Mouse (Mus musculus): ENCODE results near the gene Heatr5b. TPM values are rescaled to one million over a fixed set of nuclear protein-coding genes. Genes with fewer than 3 reads are reported as not detected.

Heatr5b gene
- total and polyA plus RNA-seq, 2 experiments, result 8.3 to 8.9 TPM

- H3K27ac ChIP-seq (replicated peaks; ENCODE audit: insufficient read depth, low read depth, low read length), result no peak overlapping the region
- DNase-seq (ENCODE audit: extremely low read depth, low read depth, low spot score), result no peak
- WGBS, result 95% methylated on average over 1 of the region's 1 CpGs
- peaks cover 22% of the 10 kb centered on the region for H3K36me3 ChIP-seq (ENCODE audit: control insufficient read depth, insufficient read depth, low read length)
- no peaks in the 10 kb centered on the region for H3K79me2 ChIP-seq (ENCODE audit: control insufficient read depth, insufficient read depth, low read length)
- TF ChIP-seq CTCF (IDR thresholded peaks at IDR 0.05; ENCODE audit: low read depth, low read length) (no peak), POLR2A (IDR thresholded peaks at IDR 0.05; ENCODE audit: extremely low read depth, insufficient read depth, low read length) (no peak)
- H3K4me3 ChIP-seq (ENCODE audit: insufficient read depth, low read depth, low read length), result no peak overlapping the region
- no peak overlapping the region for H3K9ac ChIP-seq (ENCODE audit: low read depth, low read length)
- H3K4me1 ChIP-seq (ENCODE audit: control insufficient read depth, insufficient read depth, low read length), result no peaks in the 10 kb centered on the region
- H3K27me3 ChIP-seq (ENCODE audit: control insufficient read depth, insufficient read depth, low read length), result no peaks in the 10 kb centered on the region
Observed at GRCm38 (mm10) chr17:78778765-78779164, 56.4 kb downstream of the Heatr5b start.

- no peak overlapping the region for H3K27ac ChIP-seq (replicated peaks; ENCODE audit: insufficient read depth, low read depth, low read length)
- H3K4me3 ChIP-seq (ENCODE audit: insufficient read depth, low read depth, low read length), result no peak overlapping the region
- no peaks in the 10 kb centered on the region for H3K79me2 ChIP-seq (ENCODE audit: control insufficient read depth, insufficient read depth, low read length)
- no peak for DNase-seq (ENCODE audit: extremely low read depth, low read depth, low spot score)
- TF ChIP-seq CTCF (IDR thresholded peaks at IDR 0.05; ENCODE audit: low read depth, low read length), result no peak
- no peak for TF ChIP-seq POLR2A (IDR thresholded peaks at IDR 0.05; ENCODE audit: extremely low read depth, insufficient read depth, low read length)
- no peaks in the 10 kb centered on the region for H3K27me3 ChIP-seq (ENCODE audit: control insufficient read depth, insufficient read depth, low read length)
- peaks cover 39% of the 10 kb centered on the region for H3K36me3 ChIP-seq (ENCODE audit: control insufficient read depth, insufficient read depth, low read length)
- no peak overlapping the region for H3K9ac ChIP-seq (ENCODE audit: low read depth, low read length)
- H3K4me1 ChIP-seq (ENCODE audit: control insufficient read depth, insufficient read depth, low read length), result no peaks in the 10 kb centered on the region; the same call in 1 of the 2 replicates
- 88% methylated on average over 2 of the region's 2 CpGs for WGBS
Observed at GRCm38 (mm10) chr17:78772317-78772716, 62.8 kb downstream of the Heatr5b start.

GRCm38 (mm10) chr17:78770932-78771331 lies 64.2 kb downstream of the Heatr5b start:
- H3K79me2 ChIP-seq (ENCODE audit: control insufficient read depth, insufficient read depth, low read length), result no peaks in the 10 kb centered on the region
- WGBS, result 65% methylated on average over 7 of the region's 7 CpGs

GRCm38 (mm10) chr17:78769341-78769740 lies 65.8 kb downstream of the Heatr5b start:
- Histone ChIP-seq H3K4me3 (ENCODE audit: insufficient read depth, low read depth, low read length) (no peak overlapping the region), H3K4me1 (ENCODE audit: control insufficient read depth, insufficient read depth, low read length) (no peaks in the 10 kb centered on the region; the same call in 1 of the 2 replicates), H3K79me2 (ENCODE audit: control insufficient read depth, insufficient read depth, low read length) (no peaks in the 10 kb centered on the region), H3K36me3 (ENCODE audit: control insufficient read depth, insufficient read depth, low read length) (peaks cover 40% of the 10 kb centered on the region), H3K27ac (replicated peaks; ENCODE audit: insufficient read depth, low read depth, low read length) (no peak overlapping the region), H3K9ac (ENCODE audit: low read depth, low read length) (no peak overlapping the region), H3K27me3 (ENCODE audit: control insufficient read depth, insufficient read depth, low read length) (no peaks in the 10 kb centered on the region)
- WGBS, result 84% methylated on average over 3 of the region's 3 CpGs
- no peak for DNase-seq (ENCODE audit: extremely low read depth, low read depth, low spot score)
- TF ChIP-seq CTCF (IDR thresholded peaks at IDR 0.05; ENCODE audit: low read depth, low read length) (no peak), POLR2A (IDR thresholded peaks at IDR 0.05; ENCODE audit: extremely low read depth, insufficient read depth, low read length) (no peak)

More at GRCm38 (mm10) chr17:78770932-78771331, 64.2 kb downstream of the Heatr5b start:
- DNase-seq (ENCODE audit: extremely low read depth, low read depth, low spot score), result no peak
- no peak overlapping the region for H3K9ac ChIP-seq (ENCODE audit: low read depth, low read length)
- no peaks in the 10 kb centered on the region for H3K27me3 ChIP-seq (ENCODE audit: control insufficient read depth, insufficient read depth, low read length)
- no peak overlapping the region for H3K27ac ChIP-seq (replicated peaks; ENCODE audit: insufficient read depth, low read depth, low read length)
- no peak for TF ChIP-seq CTCF (IDR thresholded peaks at IDR 0.05; ENCODE audit: low read depth, low read length)
- no peak for TF ChIP-seq POLR2A (IDR thresholded peaks at IDR 0.05; ENCODE audit: extremely low read depth, insufficient read depth, low read length)
- no peak overlapping the region for H3K4me3 ChIP-seq (ENCODE audit: insufficient read depth, low read depth, low read length)
- no peaks in the 10 kb centered on the region; the same call in 1 of the 2 replicates for H3K4me1 ChIP-seq (ENCODE audit: control insufficient read depth, insufficient read depth, low read length)
- H3K36me3 ChIP-seq (ENCODE audit: control insufficient read depth, insufficient read depth, low read length), result peaks cover 41% of the 10 kb centered on the region

- 75% methylated on average over 2 of the region's 2 CpGs for WGBS
- no peak overlapping the region for H3K4me3 ChIP-seq (ENCODE audit: insufficient read depth, low read depth, low read length)
Observed at GRCm38 (mm10) chr17:78768937-78769336, 66.2 kb downstream of the Heatr5b start.

GRCm38 (mm10) chr17:78767546-78767945 lies 67.6 kb downstream of the Heatr5b start:
- Histone ChIP-seq H3K79me2 (ENCODE audit: control insufficient read depth, insufficient read depth, low read length) (no peaks in the 10 kb centered on the region), H3K9ac (ENCODE audit: low read depth, low read length) (no peak overlapping the region), H3K4me1 (ENCODE audit: control insufficient read depth, insufficient read depth, low read length) (no peaks in the 10 kb centered on the region; the same call in 1 of the 2 replicates), H3K4me3 (ENCODE audit: insufficient read depth, low read depth, low read length) (no peak overlapping the region), H3K27me3 (ENCODE audit: control insufficient read depth, insufficient read depth, low read length) (no peaks in the 10 kb centered on the region), H3K27ac (replicated peaks; ENCODE audit: insufficient read depth, low read depth, low read length) (no peak overlapping the region), H3K36me3 (ENCODE audit: control insufficient read depth, insufficient read depth, low read length) (peaks cover 36% of the 10 kb centered on the region)
- 80% methylated on average over 8 of the region's 8 CpGs for WGBS
- TF ChIP-seq POLR2A (IDR thresholded peaks at IDR 0.05; ENCODE audit: extremely low read depth, insufficient read depth, low read length) (no peak), CTCF (IDR thresholded peaks at IDR 0.05; ENCODE audit: low read depth, low read length) (no peak)
- no peak for DNase-seq (ENCODE audit: extremely low read depth, low read depth, low spot score)

More at GRCm38 (mm10) chr17:78768937-78769336, 66.2 kb downstream of the Heatr5b start:
- no peak for DNase-seq (ENCODE audit: extremely low read depth, low read depth, low spot score)
- H3K36me3 ChIP-seq (ENCODE audit: control insufficient read depth, insufficient read depth, low read length), result peaks cover 40% of the 10 kb centered on the region
- H3K79me2 ChIP-seq (ENCODE audit: control insufficient read depth, insufficient read depth, low read length), result no peaks in the 10 kb centered on the region
- TF ChIP-seq POLR2A (IDR thresholded peaks at IDR 0.05; ENCODE audit: extremely low read depth, insufficient read depth, low read length) (no peak), CTCF (IDR thresholded peaks at IDR 0.05; ENCODE audit: low read depth, low read length) (no peak)
- H3K27me3 ChIP-seq (ENCODE audit: control insufficient read depth, insufficient read depth, low read length), result no peaks in the 10 kb centered on the region
- H3K4me1 ChIP-seq (ENCODE audit: control insufficient read depth, insufficient read depth, low read length), result no peaks in the 10 kb centered on the region; the same call in 1 of the 2 replicates
- H3K27ac ChIP-seq (replicated peaks; ENCODE audit: insufficient read depth, low read depth, low read length), result no peak overlapping the region
- H3K9ac ChIP-seq (ENCODE audit: low read depth, low read length), result no peak overlapping the region

All from liver, adult 2 months (tissue).